Mouse (Mus musculus): Measurements from ENCODE around the gene Ssc5d.
A peak's percentile ranks its signal among the peaks of the same experiment; 100 is the strongest.

- TF ChIP-seq CTCF (IDR thresholded peaks at IDR 0.05; ENCODE audit: low read depth, low read length) (peak; percentile 93), POLR2A (IDR thresholded peaks at IDR 0.05; ENCODE audit: borderline replicate concordance, low read depth, low read length) (no peak)
Measured at GRCm38 (mm10) chr7:4940068-4940479, 14.5 kb downstream of the Ssc5d start.
